Mouse (Mus musculus) liver, adult 2 months (tissue): ENCODE results near the gene Wdr35.

Experiments
- CTCF ChIP-seq: fragments of 200-500 bp; IDR thresholded peaks from 2 replicates; pipeline ENCODE4 v1.5.1; 2011; ENCODE audit warnings: low read depth, low read length, control low read depth
- POLR2A ChIP-seq: fragments of 200-500 bp; IDR thresholded peaks from 2 replicates; pipeline ENCODE4 v1.6.1; 2011; ENCODE audit warnings: low read length, control low read depth; ENCODE audit not compliant: insufficient read depth; ENCODE audit errors: extremely low read depth

DNA sequence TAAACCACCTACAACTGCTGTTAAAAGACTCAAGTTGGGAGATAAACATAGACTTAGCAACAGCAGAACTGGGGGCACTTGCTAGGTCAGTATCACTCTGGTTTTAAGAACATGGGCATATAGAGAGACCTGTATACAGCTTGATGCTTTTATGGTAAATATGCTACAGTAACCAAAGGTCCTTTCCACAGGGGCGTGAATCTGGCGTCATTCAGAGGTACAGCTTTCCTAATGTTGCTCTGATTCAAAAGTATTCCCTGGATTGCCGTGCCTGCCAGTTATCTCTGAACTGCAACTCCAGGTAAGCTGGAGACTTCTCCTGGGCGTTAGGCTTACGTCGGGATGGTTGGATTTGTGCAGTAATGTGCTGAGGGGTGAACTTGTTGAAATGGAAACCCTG lies 34.1 kb downstream of the Wdr35 start:
- no peak for TF ChIP-seq POLR2A
- TF ChIP-seq CTCF: no peak
